Mouse (Mus musculus) liver, postnatal 0 days (tissue): ENCODE measurements around the gene Edn2.

Experiments used
- CTCF ChIP-seq: sonication (generic); IDR thresholded peaks from 2 replicates; pipeline ENCODE4 v1.5.1; 2016; ENCODE audit warnings: antibody characterized with exemption, low read depth
- EP300 ChIP-seq: IDR thresholded peaks from 2 replicates; pipeline ENCODE4 v1.6.1; 2016; ENCODE audit warnings: antibody characterized with exemption, low read depth, mild to moderate bottlenecking

DNA sequence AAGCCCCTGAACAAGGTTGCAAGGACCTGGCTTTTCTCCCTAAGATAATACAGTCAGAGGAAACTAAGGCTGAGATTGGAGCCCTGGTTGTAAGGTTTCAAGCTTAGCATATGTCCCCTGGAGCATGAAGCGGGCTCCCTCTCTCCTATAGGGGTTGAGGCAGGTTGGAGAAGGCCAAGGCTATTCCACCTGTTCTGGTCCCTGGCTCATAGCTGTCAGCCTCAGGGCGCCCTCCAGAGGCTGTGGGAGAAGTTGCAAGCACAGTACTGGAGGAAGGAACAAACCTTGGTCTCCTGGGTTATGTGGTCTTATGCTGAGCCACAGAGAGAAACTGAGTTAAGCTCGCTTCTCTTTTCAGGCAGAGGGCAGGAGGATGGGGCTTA, 11.9 kb upstream of the Edn2 start:
- peak; percentile 56 for TF ChIP-seq CTCF
- TF ChIP-seq EP300, result no peak
